Mouse (Mus musculus) heart, postnatal 4 days (tissue): ENCODE measurements around the gene Htra2. TPM values are rescaled to one million over a fixed set of nuclear protein-coding genes. Genes with fewer than 3 reads are reported as not detected.
A peak's percentile ranks its signal among the peaks of the same experiment; 100 is the strongest.

Experiments used
- DNase-seq: peaks from one replicate; pipeline ENCODE4 v3.0.0; 2021
- total RNA-seq, 2 experiments: library from RNA; stranded (reverse); gene quantifications; 2 replicates each; pipeline ENCODE4 v1.2.3; 2021

The Htra2 gene
- total RNA-seq = 10 to 100 TPM; 42.6 to 43.5 TPM

- DNase-seq = peak; percentile 49
Measured at GRCm38 (mm10) chr6:83054871-83055431, at the start of gene Htra2. Gene Htra2 (minus strand): TSS chr6:83055273.

GRCm38 (mm10) chr6:83104158-83104557 lies 49.1 kb upstream of the Htra2 start:
- no peak for DNase-seq

GRCm38 (mm10) chr6:83103130-83103650 lies 48.1 kb upstream of the Htra2 start:
- DNase-seq = no peak

GRCm38 (mm10) chr6:83101688-83102556 lies 46.8 kb upstream of the Htra2 start:
- peak; percentile 70 for DNase-seq

GRCm38 (mm10) chr6:83101316-83101687 lies 46.2 kb upstream of the Htra2 start, which contains the start of the genes Ccdc142 and Gm42688:
Gene Ccdc142 (plus strand): TSS chr6:83101601.
Gene Gm42688 (plus strand): TSS chr6:83101617.
- peak; percentile 90 for DNase-seq

- DNase-seq = no peak
Measured at GRCm38 (mm10) chr6:83098411-83098810, 43.3 kb upstream of the Htra2 start.

GRCm38 (mm10) chr6:83095968-83096367 lies 40.9 kb upstream of the Htra2 start:
- no peak for DNase-seq

GRCm38 (mm10) chr6:83092416-83093127 lies 37.5 kb upstream of the Htra2 start:
- peak; percentile 41 for DNase-seq

GRCm38 (mm10) chr6:83087926-83088260 lies 32.8 kb upstream of the Htra2 start:
- no peak for DNase-seq

- DNase-seq = peak; percentile 27
Measured at GRCm38 (mm10) chr6:83087205-83087925, 32.3 kb upstream of the Htra2 start.

GRCm38 (mm10) chr6:83086121-83087035 lies 31.3 kb upstream of the Htra2 start, which contains the start of gene Lbx2:
Gene Lbx2 (plus strand): TSS chr6:83086367.
- no peak for DNase-seq

GRCm38 (mm10) chr6:83084477-83084876 lies 29.4 kb upstream of the Htra2 start:
- no peak for DNase-seq

GRCm38 (mm10) chr6:83083497-83083896 lies 28.4 kb upstream of the Htra2 start:
- DNase-seq = no peak

GRCm38 (mm10) chr6:83080210-83080609 lies 25.1 kb upstream of the Htra2 start:
- no peak for DNase-seq

GRCm38 (mm10) chr6:83078324-83078858 lies 23.3 kb upstream of the Htra2 start:
- DNase-seq = peak; percentile 100

- no peak for DNase-seq
Measured at GRCm38 (mm10) chr6:83077630-83078323, 22.7 kb upstream of the Htra2 start, which contains the start of gene Pcgf1. Gene Pcgf1 (plus strand): TSS chr6:83077869.

GRCm38 (mm10) chr6:83074979-83075378 lies 19.9 kb upstream of the Htra2 start:
- no peak for DNase-seq

- no peak for DNase-seq
Measured at GRCm38 (mm10) chr6:83071220-83071619, 16.1 kb upstream of the Htra2 start.

- peak; percentile 26 for DNase-seq
Measured at GRCm38 (mm10) chr6:83070311-83071219, 15.5 kb upstream of the Htra2 start.

- DNase-seq = no peak
Measured at GRCm38 (mm10) chr6:83070247-83070310, 15.0 kb upstream of the Htra2 start, which contains the start of gene Tlx2. Gene Tlx2 (minus strand): TSS chr6:83070293.
